ENCODE assay signal across 22 mouse cellular contexts in the genomic region with DNA sequence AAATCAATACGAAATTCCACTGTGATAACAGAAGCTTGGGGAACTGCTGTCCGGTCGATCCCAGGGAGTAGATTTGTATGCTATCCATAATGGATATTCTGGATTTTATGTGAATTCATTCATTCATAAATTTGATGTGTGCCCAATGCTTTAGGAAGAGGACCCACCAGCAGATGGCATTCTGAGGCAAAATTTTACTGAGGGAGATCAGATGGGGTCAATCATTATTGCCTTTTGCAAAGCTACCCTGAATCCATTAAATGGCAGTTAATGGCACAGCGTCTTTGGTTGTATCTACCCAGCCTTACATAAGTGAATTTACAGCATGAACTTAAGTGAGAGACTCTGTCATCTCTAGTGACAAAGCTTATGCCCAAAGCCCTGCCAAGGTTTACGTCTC. TPM values are rescaled to one million over a fixed set of nuclear protein-coding genes. Genes with fewer than 3 reads are reported as not detected.
DNase-seq lines count a peak whose midpoint lies in the region; ATAC-seq and TF ChIP-seq lines count a peak whose summit lies in the region.
"Had no signal": no experiment of that assay in that cellular context is flagged by ENCODE, and none has a peak within 500 bp of the region (broad histone marks: within the 10 kb centered on the region; RNA-seq: fewer than 3 reads in every experiment).

No protein-coding gene starts in this region.

- TF ChIP-seq CTCF in midbrain, postnatal 0 days (IDR thresholded peaks at IDR 0.05): peak; percentile 63

- H3K4me3 ChIP-seq in hindbrain, embryonic 14.5 days (replicated peaks; ENCODE audit: low read length): peak overlapping the region; percentile 36
- H3K4me3 ChIP-seq in hindbrain, embryonic 12.5 days: no peak overlapping the region
- H3K4me3 ChIP-seq in midbrain, embryonic 14.5 days (replicated peaks; ENCODE audit: low read depth, low read length): peak overlapping the region; percentile 21
- no peak overlapping the region for H3K4me3 ChIP-seq in midbrain, embryonic 11.5 days (ENCODE audit: low read depth, low read length)
- H3K4me3 ChIP-seq in midbrain, postnatal 0 days (ENCODE audit: low read depth, low read length): peak overlapping the region; percentile 32
- H3K4me3 ChIP-seq: heart, embryonic 10.5 days; limb, embryonic 12.5 days; megakaryocyte, embryonic 14.5 days had no signal

- H3K9me3 ChIP-seq in hindbrain, embryonic 14.5 days (ENCODE audit: control insufficient read depth, low read length): no peaks in the 10 kb centered on the region
- no peaks in the 10 kb centered on the region for H3K9me3 ChIP-seq in hindbrain, embryonic 12.5 days (replicated peaks)
- no peaks in the 10 kb centered on the region for H3K9me3 ChIP-seq in midbrain, embryonic 14.5 days (ENCODE audit: control insufficient read depth, low read length)
- no peaks in the 10 kb centered on the region for H3K9me3 ChIP-seq in midbrain, embryonic 11.5 days (ENCODE audit: control insufficient read depth, low read length)
- H3K9me3 ChIP-seq in midbrain, postnatal 0 days (ENCODE audit: low read length): no peaks in the 10 kb centered on the region
- H3K9me3 ChIP-seq: heart, embryonic 10.5 days; limb, embryonic 12.5 days had no signal

- no peak for ATAC-seq in hindbrain, embryonic 14.5 days (ENCODE audit: low FRiP score)
- no peak for ATAC-seq in hindbrain, embryonic 12.5 days (ENCODE audit: low FRiP score)
- ATAC-seq in midbrain, embryonic 14.5 days (ENCODE audit: low FRiP score, low TSS enrichment): no peak
- no peak for ATAC-seq in midbrain, embryonic 11.5 days (ENCODE audit: low FRiP score)
- ATAC-seq in midbrain, postnatal 0 days (ENCODE audit: low FRiP score): no peak
- ATAC-seq: inflammation-experienced regulatory T-cells, adult 6 months had no signal

- H3K9ac ChIP-seq in hindbrain, embryonic 14.5 days: no peak overlapping the region
- no peak overlapping the region for H3K9ac ChIP-seq in hindbrain, embryonic 12.5 days
- H3K9ac ChIP-seq in midbrain, embryonic 14.5 days (replicated peaks; ENCODE audit: low read length): no peak overlapping the region
- no peak overlapping the region for H3K9ac ChIP-seq in midbrain, embryonic 11.5 days (ENCODE audit: low read length)
- no peak overlapping the region for H3K9ac ChIP-seq in midbrain, postnatal 0 days (replicated peaks; ENCODE audit: low read length, poor library complexity, severe bottlenecking)
- H3K9ac ChIP-seq: limb, embryonic 12.5 days; liver, embryonic 14.5 days had no signal

- no peak overlapping the region for H3K27ac ChIP-seq in hindbrain, embryonic 14.5 days
- no peak overlapping the region for H3K27ac ChIP-seq in hindbrain, embryonic 12.5 days
- H3K27ac ChIP-seq in midbrain, embryonic 14.5 days (replicated peaks; ENCODE audit: low read depth, low read length): no peak overlapping the region
- H3K27ac ChIP-seq in midbrain, embryonic 11.5 days (ENCODE audit: low read depth, low read length): no peak overlapping the region
- H3K27ac ChIP-seq in midbrain, postnatal 0 days (ENCODE audit: low read depth, low read length): no peak overlapping the region
- H3K27ac ChIP-seq: heart, embryonic 10.5 days; limb, embryonic 12.5 days; liver, embryonic 14.5 days had no signal

- no peaks in the 10 kb centered on the region for H3K27me3 ChIP-seq in hindbrain, embryonic 14.5 days (ENCODE audit: control insufficient read depth, insufficient read depth, low read length)
- no peaks in the 10 kb centered on the region for H3K27me3 ChIP-seq in hindbrain, embryonic 12.5 days
- no peaks in the 10 kb centered on the region for H3K27me3 ChIP-seq in midbrain, embryonic 14.5 days (ENCODE audit: control insufficient read depth, insufficient read depth, low read length)
- H3K27me3 ChIP-seq in midbrain, embryonic 11.5 days (ENCODE audit: control insufficient read depth, insufficient read depth, low read length): no peaks in the 10 kb centered on the region
- H3K27me3 ChIP-seq in midbrain, postnatal 0 days (ENCODE audit: insufficient read depth, low read length): no peaks in the 10 kb centered on the region
- H3K27me3 ChIP-seq: CH12.LX; megakaryocyte, embryonic 14.5 days had no signal

- 74% methylated on average over 5 of the region's 5 CpGs for WGBS in hindbrain, embryonic 14.5 days
- WGBS in hindbrain, embryonic 12.5 days: 84% methylated on average over 5 of the region's 5 CpGs
- WGBS in midbrain, embryonic 14.5 days: 79% methylated on average over 5 of the region's 5 CpGs
- 89% methylated on average over 5 of the region's 5 CpGs for WGBS in midbrain, embryonic 11.5 days
- WGBS in midbrain, postnatal 0 days: 60% methylated on average over 5 of the region's 5 CpGs

- H3K4me1 ChIP-seq in hindbrain, embryonic 14.5 days (replicated peaks; ENCODE audit: control insufficient read depth, insufficient read depth, low read length): no peaks in the 10 kb centered on the region
- no peaks in the 10 kb centered on the region for H3K4me1 ChIP-seq in hindbrain, embryonic 12.5 days
- H3K4me1 ChIP-seq in midbrain, embryonic 14.5 days (ENCODE audit: control insufficient read depth, insufficient read depth, low read length): no peaks in the 10 kb centered on the region
- no peaks in the 10 kb centered on the region for H3K4me1 ChIP-seq in midbrain, embryonic 11.5 days (ENCODE audit: control insufficient read depth, insufficient read depth, low read length)
- H3K4me1 ChIP-seq in midbrain, postnatal 0 days (ENCODE audit: insufficient read depth, low read length): no peaks in the 10 kb centered on the region
- H3K4me1 ChIP-seq: heart, embryonic 10.5 days; limb, embryonic 12.5 days; megakaryocyte, embryonic 14.5 days had no signal

- DNase-seq in cerebellum, postnatal 14 days: peak; percentile 26 to 30
- no peak for DNase-seq in cerebellum, adult 11 months
- no peak for DNase-seq in hindbrain, embryonic 14.5 days (ENCODE audit: low spot score)
- peak; percentile 44 for DNase-seq in midbrain, embryonic 14.5 days
- no peak for DNase-seq in midbrain, embryonic 11.5 days (ENCODE audit: low spot score, missing footprints)
- peak; percentile 48 for DNase-seq in midbrain, postnatal 0 days (ENCODE audit: low spot score)
- no peak for DNase-seq in right cerebral cortex, postnatal 14 days
- DNase-seq: adrenal gland, adult 8-10 months; cerebellum, adult 8-10 months; gastrocnemius, postnatal 25 days; heart, postnatal 10 days; kidney, adult 8-10 months; kidney, postnatal 25 days had no signal

- no peaks in the 10 kb centered on the region for H3K36me3 ChIP-seq in hindbrain, embryonic 14.5 days (replicated peaks; ENCODE audit: control insufficient read depth, insufficient read depth)
- H3K36me3 ChIP-seq in hindbrain, embryonic 12.5 days: no peaks in the 10 kb centered on the region
- no peaks in the 10 kb centered on the region for H3K36me3 ChIP-seq in midbrain, embryonic 14.5 days (ENCODE audit: control insufficient read depth, insufficient read depth, low read length)
- no peaks in the 10 kb centered on the region for H3K36me3 ChIP-seq in midbrain, embryonic 11.5 days (ENCODE audit: control insufficient read depth, insufficient read depth, low read length)
- no peaks in the 10 kb centered on the region for H3K36me3 ChIP-seq in midbrain, postnatal 0 days (ENCODE audit: insufficient read depth, low read length)
- H3K36me3 ChIP-seq: heart, embryonic 10.5 days; limb, embryonic 12.5 days had no signal

- peak overlapping the region; percentile 54 for H3K4me2 ChIP-seq in hindbrain, embryonic 14.5 days (replicated peaks)
- H3K4me2 ChIP-seq in hindbrain, embryonic 12.5 days (replicated peaks): no peak overlapping the region
- H3K4me2 ChIP-seq in midbrain, embryonic 14.5 days (ENCODE audit: low read length): peak overlapping the region; percentile 35
- no peak overlapping the region for H3K4me2 ChIP-seq in midbrain, embryonic 11.5 days
- peak overlapping the region; percentile 37 for H3K4me2 ChIP-seq in midbrain, postnatal 0 days (ENCODE audit: low read depth, low read length, poor library complexity, severe bottlenecking)
- H3K4me2 ChIP-seq: limb, embryonic 12.5 days had no signal

RNA-seq across cellular contexts. Expression of gene Trpc7, which starts 1.2 kb away (rescaled TPM):
- polyA plus RNA-seq in hindbrain, embryonic 14.5 days (2014; fragmentation: Nextera tagmentation; extraction: Ambion mirVana): 3.6 and 4.9 TPM in 2 replicates
- 0.42 and 0.45 TPM in 2 replicates for polyA plus RNA-seq in hindbrain, embryonic 12.5 days (2016; fragmentation: Nextera tagmentation; extraction: Ambion mirVana)
- polyA plus RNA-seq in midbrain, embryonic 14.5 days (2014; fragmentation: Nextera tagmentation; extraction: Ambion mirVana): 4.3 and 4.4 TPM in 2 replicates
- 0.05 TPM in 1 of 2 replicates, not detected in the other for polyA plus RNA-seq in midbrain, embryonic 11.5 days (2014; fragmentation: Nextera tagmentation; extraction: Ambion mirVana)
- total RNA-seq in midbrain, postnatal 0 days (2014; rRNA removed): 7.9 and 8.3 TPM in 2 replicates
- polyA plus RNA-seq in midbrain, postnatal 0 days (2015; fragmentation: Nextera tagmentation; extraction: Ambion mirVana): 4.0 and 4.7 TPM in 2 replicates
- total RNA-seq: CH12.LX; gastrocnemius, postnatal 25 days had no signal
- polyA plus RNA-seq: inflammation-experienced regulatory T-cells, adult 6 months; limb, embryonic 12.5 days; liver, embryonic 14.5 days; lung, embryonic 16.5 days; thymus, postnatal 0 days had no signal

Comparison
In these comparisons a context has a peak if more than half of its experiments do, and no peak if none do; other contexts are left out.
1. DNase-seq: peak in cerebellum, postnatal 14 days (2 of 2), midbrain, embryonic 14.5 days (single experiment) and midbrain, postnatal 0 days (single experiment); none in cerebellum, adult 11 months (single experiment), hindbrain, embryonic 14.5 days (single experiment), midbrain, embryonic 11.5 days (single experiment) and right cerebral cortex, postnatal 14 days (single experiment).
2. H3K4me2 ChIP-seq: peak in hindbrain, embryonic 14.5 days (single experiment), midbrain, embryonic 14.5 days (single experiment) and midbrain, postnatal 0 days (single experiment); none in hindbrain, embryonic 12.5 days (single experiment) and midbrain, embryonic 11.5 days (single experiment).
3. H3K4me3 ChIP-seq: peak in hindbrain, embryonic 14.5 days (single experiment), midbrain, embryonic 14.5 days (single experiment) and midbrain, postnatal 0 days (single experiment); none in hindbrain, embryonic 12.5 days (single experiment) and midbrain, embryonic 11.5 days (single experiment).